Mouse (Mus musculus) embryo, embryonic 9.5 days (tissue): ENCODE measurements around the gene Pdia3.
A peak's percentile ranks its signal among the peaks of the same experiment; 100 is the strongest.
"Not testable (repeated sequence)": the region's sequence is repeated elsewhere in the genome, so short reads cannot be mapped to it uniquely, and the experiment has no call there.

Source experiments
- DNase-seq: peaks from one replicate; pipeline ENCODE4 v3.0.0-alpha.2; 2017; ENCODE audit errors: extremely low spot score

The Pdia3 gene

DNA sequence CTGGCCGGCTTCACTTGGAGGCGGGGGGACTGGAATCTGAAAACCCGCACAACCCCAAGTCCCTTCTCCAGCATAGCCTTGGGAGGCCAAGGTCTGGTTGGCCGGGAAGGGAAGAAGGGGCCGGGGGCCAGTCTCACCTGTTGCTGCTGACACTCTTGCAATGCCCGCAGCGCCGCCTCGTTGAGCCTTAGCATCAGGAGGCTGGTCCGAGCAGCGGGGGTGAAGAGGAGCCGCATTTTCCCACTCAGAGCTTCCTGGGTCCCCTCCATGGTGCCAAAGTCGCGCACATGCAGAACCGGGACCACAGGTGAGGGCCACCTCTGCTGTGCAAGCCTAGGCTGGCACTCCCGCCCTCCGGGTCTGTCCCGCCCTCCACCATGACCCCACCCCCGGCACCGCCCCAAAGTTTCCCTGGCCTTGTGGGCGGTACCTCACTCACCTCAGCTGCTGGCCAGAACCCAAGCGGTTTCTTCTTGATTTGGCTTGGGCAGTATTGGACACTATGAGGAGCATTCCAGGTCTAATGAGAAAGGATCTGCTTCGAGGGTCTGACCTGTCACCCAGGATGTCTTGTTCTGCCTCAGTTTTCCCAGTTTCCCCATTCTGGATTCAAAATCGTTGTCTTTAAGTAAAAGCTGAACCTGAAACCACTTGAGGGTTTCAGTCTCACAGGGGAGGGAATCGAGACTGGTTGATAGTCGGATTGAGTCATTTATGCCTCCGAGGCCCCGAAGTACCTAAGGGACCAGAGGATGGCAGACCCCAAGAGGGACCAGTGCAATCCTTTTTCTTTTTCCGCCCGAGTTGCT, 28.9 kb downstream of the Pdia3 start:
- peak; percentile 79 for DNase-seq

DNA sequence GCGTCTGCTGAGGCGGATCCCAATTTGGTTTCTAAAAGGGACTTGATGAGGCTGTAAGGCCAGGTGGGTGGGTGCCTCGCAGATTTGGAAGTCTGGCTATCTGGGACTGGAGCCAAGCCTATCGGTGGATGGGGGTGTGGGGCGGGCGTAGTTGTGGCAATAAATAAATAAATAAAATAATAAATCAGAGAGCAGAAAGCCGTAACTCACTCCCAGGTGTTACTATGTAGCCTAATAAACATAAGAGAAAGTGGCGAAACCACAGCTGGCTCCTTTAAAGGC, 29.4 kb downstream of the Pdia3 start:
- no peak for DNase-seq

DNA sequence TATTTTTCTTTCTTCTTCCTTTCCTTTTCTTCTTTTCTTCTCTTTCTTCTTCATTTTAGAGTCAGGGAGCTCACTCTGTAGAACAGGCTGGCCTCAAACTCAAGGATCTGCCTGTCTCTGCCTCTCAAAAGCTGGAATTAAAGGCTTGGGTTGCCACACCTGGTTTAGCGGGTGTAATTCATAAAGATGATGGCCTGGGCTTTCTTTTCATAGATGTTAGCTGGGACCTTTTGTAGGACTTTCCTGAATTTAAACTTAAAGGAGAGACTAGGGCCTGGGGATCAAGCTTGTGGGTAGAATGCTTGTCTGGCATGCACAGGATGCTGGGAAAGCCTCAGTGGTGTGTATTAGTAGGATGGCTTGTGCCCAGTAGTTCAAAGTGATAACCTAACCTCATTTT, 30.6 kb downstream of the Pdia3 start, which contains the start of gene Ell3:
TSS of gene Ell3 (minus strand) at position 101 of the 400 bp plus-strand sequence.
- DNase-seq = no peak

DNA sequence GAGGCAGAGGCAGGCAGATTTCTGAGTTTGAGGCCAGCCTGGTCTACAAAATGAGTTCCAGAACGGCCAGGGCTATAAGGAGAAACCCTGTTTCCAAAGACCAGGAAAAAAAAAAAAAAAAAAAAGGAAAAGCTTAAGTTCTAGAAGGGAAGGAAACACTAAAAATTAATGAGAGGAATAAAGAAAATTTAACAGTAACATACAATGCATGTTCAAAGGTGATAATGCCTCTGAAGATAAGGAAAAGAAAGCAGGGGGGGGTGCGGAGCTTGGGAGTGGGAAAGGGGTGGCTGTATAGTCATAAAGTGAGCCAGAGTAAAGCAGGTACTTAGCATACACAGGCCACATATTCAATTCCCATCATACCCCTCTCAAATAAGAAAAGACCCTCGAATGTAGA, 31.5 kb downstream of the Pdia3 start:
- DNase-seq = no peak

DNA sequence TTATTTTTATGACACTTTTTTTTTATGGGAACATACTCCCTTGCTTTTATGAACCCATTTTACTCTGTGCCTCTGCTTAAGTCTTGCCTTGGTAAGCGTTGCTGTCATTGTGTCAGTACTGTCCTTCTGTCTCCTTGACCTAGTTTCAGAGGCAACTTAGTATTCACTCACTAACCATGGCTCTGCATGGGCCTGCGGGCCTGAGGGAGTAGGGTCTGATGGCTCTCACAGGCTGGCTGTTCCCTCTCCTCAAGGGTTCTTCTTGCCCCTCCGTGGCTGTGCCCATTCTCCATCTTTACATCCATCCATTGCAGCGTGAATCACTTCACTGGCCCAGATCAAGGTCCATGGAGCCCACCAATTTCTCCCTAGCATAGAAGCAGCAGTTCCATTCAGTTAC, 32.9 kb downstream of the Pdia3 start:
- DNase-seq = no peak

DNA sequence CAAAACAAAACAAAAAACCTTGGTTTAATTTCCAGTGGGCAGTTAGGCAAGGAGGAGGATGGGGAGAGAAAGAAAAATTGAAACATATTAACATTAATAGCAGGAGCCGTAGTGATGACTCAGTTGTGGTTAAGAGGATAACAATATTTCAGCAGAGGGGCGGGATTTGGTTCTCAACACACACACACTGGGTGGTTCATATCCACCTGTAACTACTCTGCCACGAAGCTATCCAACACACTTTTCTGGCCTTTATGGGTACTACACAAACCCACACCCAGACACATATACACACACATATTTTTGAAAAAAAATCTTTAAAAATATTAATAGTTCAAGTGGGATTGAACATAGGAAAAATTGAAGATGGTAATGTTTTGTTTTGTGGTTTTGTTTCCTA, 33.4 kb downstream of the Pdia3 start:
- no peak for DNase-seq

DNA sequence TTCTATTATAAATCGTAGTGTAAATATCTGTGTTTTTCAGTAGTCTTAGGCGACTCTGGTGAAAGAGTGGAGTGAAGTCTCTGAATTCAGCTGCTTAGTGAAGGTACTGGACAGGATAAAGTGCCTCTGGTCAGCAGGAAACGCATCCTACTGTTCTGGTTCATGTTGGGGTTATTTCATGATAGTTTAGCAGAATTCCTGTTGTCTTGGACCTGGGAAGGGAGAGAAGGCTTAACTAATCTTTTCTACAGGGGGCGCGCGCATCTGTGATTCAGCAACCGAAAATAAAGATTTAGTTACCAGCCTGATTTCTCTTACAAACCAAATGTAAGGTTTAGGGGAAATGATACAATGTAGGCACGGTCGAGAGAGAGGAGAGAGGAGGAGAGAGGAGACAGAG, 34.6 kb downstream of the Pdia3 start:
- peak; percentile 45 for DNase-seq

DNA sequence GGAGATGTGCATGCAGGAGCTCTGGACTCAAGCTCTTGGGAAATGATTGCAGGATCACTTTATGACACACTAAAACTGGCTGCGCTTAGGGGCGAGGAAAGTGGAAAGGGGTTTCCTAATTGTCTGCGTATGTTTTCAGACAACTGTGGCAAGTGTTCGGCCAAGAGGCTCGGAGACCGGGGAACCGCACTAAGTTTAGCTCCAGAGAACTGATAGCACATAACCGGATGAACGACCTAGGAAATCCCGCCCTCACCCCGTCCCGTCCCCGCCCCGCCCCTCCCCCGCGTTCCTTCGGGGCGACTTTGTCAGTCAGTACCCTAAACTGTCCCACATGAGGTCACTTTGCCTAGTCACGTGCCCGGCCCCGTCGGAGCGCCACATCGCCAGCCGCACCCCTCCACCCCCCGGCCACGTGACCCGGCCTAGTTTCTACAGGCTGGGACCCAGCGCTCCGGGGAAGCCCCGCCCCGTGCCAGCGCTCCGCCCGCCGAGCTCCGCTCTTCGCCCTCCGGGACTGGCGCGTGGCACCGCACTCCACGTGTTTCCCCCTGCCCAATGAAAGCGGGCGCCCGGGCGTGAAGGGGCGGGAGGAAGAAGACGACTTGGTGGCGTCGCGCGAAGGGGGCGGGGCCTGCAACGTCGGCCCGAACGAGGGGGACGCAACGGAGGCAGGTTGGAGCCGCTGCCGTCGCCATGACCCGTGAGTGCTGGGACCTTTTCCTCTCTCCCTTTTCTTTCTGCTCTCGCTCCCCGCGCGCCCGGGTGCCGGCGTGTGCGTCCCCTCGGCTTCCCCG, 35.4 kb downstream of the Pdia3 start, which contains the start of gene Serf2:
TSS of gene Serf2 (plus strand) at position 457 of the 797 bp plus-strand sequence.
- peak; percentile 100 for DNase-seq

DNA sequence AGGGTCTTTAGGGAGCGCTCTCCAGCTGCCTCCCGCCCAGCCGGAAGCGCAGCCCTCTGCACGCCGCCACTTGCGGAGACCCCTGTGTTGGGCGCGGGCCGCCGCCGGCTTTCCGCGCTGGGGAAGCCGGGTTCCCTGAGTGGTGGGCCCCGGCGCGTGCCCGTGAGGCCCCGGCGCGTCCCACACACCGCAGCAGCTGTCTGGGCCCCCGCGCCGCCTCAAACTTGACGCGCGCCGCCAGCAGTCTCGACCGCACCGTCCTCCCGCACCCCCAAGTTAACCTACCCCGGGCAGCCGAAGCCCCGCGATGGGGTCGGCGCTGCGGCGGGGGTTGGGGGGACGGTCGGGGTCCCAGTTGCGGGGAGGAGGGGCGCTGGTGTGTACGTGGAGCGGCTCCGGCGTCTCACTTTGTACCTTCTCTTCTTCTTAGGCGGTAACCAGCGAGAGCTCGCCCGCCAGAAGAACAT, 36.0 kb downstream of the Pdia3 start:
- DNase-seq = no peak

DNA sequence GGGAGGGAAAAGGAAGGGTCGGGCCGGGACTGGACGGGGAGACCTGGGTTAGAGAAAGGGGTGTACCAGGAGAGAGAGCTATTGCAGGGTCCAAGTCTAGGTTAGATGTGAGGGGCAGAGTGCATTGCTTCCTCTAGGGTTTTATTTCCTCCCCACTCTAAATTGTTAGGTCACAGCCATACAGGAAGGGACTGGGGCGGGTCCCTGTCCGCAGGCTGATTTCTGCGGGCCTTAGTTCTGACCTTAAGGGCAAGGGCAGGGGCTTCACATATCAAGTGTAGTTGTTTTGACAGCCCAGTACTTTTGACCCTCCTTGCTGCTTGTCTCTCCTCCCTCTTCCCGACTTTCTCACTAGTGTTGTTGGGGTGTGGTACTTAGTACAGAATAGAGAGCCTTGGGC, 36.5 kb downstream of the Pdia3 start:
- DNase-seq = peak; percentile 42

DNA sequence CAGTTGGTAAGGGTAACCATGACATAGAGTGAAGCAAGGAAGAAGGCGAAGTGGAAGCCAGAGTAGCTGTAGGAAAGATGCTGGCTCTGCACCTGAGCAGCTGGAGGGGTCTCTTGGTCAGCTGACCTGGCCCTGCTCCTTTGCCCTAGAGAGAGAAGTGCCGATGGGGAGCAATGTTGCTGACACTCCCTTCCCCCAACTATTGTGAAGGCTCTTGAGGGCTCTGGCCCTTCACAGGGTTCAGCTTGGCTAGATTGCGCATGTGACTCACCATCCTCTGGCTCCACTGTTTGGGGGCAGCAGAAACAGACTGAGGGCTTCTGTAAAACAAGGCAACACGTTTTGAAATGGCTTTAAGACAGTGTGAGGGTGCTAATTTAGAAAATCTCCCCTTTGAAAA, 38.8 kb downstream of the Pdia3 start:
- DNase-seq = no peak

DNA sequence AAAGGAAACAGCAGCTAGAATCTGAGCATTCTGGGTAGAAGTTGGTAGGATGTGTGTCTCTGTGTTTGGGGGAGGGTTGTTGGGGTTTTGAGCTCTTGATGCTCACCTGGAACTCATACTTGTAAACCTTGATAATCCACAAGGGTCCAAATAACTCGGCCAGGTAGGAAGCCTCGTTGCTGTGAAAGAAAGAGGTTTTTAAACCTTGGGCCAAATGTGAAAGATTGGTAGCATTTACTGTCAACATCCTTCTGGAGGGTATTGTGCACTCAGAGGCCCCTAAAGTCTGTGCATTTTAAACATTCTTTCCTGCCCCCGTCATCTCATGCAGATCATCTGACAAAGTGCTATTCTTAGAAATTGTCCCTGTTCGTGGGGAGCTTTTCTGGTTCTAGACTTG, 39.4 kb downstream of the Pdia3 start, which contains the start of gene Hypk:
TSS of gene Hypk (plus strand) at position 301 of the 400 bp plus-strand sequence.
- no peak for DNase-seq

DNA sequence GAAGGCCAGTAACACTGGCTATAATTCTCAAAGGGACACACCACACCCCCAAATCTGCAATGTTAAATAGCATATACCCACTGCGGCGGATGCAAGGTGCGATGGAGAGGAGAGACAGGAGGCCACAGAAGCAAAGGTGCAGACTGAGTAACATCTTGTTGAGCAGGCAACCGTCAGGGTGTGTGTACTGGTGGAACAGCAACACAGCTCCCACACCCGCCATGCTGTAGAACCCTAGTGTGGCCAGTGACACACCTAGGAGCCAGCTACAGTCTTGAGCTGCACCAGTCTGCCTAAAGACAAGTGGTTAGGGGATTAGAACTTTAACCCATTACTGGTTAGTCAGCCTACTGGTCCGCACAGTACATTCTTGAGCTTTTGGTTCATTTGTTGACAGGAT, 40.3 kb downstream of the Pdia3 start:
- DNase-seq = no peak

DNA sequence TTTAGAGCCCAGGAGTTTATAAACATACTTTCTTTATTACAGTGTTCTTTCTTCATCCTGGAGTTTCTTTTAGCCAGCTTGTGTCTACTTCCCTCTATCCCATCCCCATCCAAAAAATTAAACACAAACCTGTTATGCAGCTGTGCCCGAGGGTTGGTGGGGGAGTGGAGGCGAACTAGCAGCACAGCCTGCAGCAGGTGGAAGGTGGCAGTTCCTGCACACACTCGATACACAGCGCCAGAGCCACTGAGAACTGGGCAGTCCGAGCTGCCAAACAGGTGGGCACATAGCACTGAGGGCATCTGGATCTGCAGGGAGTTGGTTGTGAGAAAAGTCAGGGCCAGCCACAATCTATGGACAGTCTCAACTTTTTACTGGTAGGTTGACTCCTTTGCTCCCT, 42.0 kb downstream of the Pdia3 start:
- DNase-seq = no peak

DNA sequence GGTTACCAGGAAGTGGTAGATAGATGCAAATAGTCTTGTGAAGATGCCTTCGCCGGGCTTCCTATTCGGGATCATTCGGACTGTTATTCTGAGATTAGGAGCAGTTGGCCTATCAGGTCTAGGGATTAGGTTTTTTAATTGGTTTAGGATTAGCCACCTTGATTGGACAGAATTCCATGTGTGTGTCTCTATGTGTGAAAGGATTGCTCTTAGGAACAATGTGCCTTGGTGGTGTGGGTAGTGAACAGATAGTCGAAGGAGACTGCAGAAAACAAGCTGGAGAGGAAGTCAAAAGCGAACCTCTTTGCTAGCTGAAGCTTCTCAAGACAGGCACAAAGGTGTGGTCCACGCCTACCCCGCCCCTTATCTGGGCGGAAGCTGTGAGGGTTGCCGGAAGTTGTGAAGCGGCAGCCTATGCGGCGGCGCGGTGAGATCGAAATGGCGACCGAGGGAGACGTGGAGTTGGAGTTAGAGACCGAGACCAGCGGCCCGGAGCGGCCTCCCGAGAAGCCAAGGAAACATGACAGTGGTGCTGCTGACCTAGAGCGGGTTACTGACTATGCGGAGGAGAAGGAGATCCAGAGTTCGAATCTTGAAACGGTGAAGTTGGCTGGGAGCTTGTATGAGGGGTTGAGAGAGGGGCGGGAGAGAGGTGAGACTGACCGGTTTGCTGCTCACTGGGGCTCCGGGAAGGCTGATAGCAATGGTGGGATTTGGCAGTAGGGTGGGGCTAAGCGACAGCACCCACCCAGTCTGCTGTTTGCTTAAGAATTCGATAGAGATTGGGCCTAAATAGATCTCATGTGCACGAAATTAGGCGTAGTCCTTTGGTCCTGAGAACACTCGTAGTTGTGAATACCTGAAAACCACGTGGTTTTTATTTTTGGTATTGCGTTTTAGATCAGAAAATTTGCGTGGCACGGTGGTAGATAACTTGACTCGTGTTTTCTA, 43.4 kb downstream of the Pdia3 start, which contains the start of gene Serinc4:
TSS of gene Serinc4 (minus strand) at position 90 of the 951 bp plus-strand sequence.
- peak; percentile 87 for DNase-seq

DNA sequence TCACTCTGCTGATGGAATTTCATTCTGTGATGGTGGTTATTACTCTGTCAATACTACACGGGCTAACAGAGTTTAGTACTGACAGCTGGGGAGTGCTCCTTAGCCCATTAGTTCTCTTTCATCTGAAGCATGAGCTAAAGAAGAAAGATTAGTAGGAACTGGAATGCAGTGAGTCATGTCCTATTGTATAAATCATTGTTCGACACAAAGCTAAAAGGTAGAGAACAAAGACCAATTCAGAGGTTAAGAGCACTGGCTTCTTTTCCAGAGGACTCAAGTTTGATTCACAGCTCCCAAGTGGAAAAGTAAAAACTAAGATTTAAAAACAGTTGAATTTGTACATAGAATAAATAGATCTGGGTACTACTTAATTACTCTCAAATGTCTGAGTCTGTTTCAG, 46.5 kb downstream of the Pdia3 start:
- no peak for DNase-seq

DNA sequence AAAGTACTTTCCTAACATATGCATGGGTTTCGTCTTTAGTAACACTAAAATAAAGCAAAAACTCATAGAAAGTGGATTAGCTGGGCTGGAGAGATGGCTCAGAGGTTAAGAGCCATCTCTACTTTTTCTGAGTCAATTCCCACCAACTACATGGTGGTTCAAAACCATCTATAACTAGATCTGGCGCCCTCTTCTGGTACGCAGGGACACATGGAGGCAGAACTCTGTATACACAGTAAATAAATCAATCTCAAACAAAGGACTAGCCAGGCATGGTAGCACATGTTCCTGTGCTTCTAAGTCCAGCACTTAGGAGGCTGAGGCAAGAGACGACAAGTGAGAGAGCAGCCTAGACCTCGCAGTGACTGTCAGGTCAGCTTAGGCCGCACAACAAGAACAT, 55.4 kb downstream of the Pdia3 start:
- DNase-seq = not testable (repeated sequence)

DNA sequence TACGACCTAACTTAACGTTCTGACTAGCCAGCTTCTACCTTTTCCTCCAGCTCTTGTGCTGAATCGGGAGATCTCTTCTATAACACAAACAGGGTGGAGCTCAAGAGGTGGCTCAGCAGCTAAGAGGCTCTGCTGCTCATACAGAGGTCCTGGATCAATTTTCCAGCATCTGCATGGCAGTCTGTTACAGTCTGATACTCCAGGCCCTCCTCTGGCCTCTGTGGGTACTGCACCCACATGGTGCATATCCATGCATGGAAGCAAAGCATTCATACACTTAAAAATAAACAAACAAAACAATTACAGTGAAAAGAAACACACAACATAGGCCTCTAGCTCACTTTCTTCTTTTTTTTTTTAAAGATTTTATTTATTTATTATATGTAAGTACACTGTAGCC, 59.2 kb downstream of the Pdia3 start:
- DNase-seq = not testable (repeated sequence)

DNA sequence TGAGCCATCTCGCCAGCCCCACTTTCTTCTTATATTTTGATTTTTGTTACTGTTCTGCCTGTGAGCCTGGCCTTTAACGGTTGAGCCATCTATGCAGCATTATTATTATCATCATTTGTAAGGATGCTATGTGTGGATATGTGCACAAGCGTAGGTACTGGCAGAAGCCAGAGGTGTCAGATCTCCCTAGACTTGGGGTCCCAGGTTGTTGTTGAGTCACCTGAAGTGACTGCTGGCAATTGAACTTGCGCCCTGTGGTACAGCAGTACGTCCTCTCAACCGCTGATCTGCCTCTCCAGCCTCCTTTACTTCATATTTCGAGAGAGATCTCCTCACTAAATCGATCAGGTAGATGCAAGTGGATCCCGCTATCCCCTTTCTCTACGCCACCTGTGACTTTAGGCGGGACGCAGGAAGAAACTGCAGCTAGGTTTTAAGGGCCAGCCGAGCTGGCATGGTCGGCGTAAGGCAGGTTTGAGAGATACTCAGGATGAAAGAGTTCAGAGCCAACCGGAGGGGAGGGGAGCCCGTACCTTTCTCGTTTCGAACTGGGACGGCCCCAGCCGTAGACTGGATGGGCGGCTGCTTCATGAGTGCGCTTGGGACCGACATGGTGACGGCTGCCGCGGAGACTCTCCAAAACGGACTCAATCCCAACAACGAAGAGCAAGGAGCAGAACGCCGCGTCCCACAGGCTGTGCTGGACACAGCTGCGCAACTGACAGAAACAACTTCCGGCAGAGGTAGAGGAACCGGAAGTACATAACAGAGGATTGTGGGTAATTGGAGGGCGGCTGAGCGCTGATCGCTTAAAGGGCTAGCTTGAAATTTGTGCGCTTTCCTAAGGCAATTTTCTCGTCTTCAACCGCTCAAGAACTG, 60.0 kb downstream of the Pdia3 start, which contains the start of gene Mfap1b:
TSS of gene Mfap1b (minus strand) at position 767 of the 879 bp plus-strand sequence.
- DNase-seq = peak; percentile 78

DNA sequence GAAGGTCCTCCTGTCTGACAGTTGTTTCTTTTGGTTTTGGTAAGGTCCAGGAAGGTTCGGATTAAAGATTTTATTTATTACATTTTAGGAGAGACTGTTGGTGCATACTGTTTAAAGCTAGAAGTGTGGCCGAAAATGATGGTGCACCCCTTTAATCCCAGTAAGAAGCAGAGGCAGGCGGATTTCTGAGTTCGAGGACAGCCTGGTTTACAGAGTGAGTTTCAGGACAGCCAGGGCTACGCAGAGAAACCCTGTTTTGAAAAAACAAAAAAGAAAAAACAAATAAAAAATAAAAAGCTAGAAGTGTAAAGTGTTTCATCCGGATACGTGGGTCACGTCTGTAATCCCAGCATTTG, 60.6 kb downstream of the Pdia3 start:
- DNase-seq = no peak

DNA sequence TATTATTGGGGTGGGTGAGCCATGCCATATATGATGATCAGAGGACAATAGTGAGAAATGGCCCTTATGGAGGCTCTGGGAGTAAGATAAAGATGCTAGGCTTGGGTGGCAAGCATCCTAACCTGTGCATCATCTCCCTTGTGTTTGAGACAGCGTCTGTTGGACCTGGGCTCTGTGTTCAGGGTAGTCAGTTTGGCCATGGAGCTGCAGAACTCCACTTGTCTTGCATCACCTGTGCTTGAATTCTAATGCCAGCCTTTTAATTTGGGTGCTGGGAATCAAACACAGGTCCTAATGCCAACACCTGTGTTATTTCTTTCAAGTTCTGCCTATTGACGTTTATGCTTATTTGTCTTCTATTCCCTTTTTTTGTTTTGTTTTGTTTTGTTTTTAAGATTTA, 61.7 kb downstream of the Pdia3 start:
- DNase-seq = not testable (repeated sequence)
